Mouse (Mus musculus) MN1 (cell line): ENCODE measurements at regions not wholly inside any gene's neighbourhood (a gene's known extent, or its start where the extent isn't known, plus 50 kb on each side); places are given as distances from the start of the nearest gene placed in this dataset.

Experiments
- DNase-seq: peaks from one replicate; pipeline ENCODE4 v3.0.0-alpha.2; 2016; ENCODE audit warnings: low spot score

GRCm38 (mm10) chr16:93263141-93263815, 340.6 kb downstream of the Setd4 start:
- DNase-seq, result no peak

DNA sequence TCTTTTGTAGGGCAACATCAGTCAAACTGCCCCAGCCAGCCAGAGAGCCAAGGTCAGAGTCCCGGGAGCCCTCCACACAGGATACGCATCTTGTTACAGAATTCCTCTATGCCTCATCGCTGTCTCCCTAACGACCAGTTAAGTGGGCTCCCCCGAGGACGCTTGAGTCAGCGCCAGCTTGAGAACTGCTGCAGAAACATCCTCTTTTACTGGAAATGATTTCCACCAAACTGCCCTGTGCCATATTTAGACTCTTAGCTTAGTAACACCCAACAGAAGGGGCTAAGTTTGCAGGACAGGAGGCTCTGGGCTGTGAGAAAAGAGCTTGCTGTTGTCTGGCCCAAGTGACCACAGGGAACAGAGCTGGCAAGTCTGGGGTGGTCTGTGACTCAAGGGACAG, 357.0 kb downstream of the Setd4 start:
- no peak for DNase-seq

- no peak for DNase-seq
Measured at GRCm38 (mm10) chr16:93245738-93246137, 358.1 kb downstream of the Setd4 start.

GRCm38 (mm10) chr16:93238898-93239297, 365.0 kb downstream of the Setd4 start:
- DNase-seq, result no peak

GRCm38 (mm10) chr16:93238326-93238725, 365.5 kb downstream of the Setd4 start:
- DNase-seq, result no peak

GRCm38 (mm10) chr16:93225644-93226043, 378.2 kb downstream of the Setd4 start:
- DNase-seq, result no peak

- DNase-seq, result no peak
Measured at GRCm38 (mm10) chr16:93225196-93225595, 378.7 kb downstream of the Setd4 start.

DNA sequence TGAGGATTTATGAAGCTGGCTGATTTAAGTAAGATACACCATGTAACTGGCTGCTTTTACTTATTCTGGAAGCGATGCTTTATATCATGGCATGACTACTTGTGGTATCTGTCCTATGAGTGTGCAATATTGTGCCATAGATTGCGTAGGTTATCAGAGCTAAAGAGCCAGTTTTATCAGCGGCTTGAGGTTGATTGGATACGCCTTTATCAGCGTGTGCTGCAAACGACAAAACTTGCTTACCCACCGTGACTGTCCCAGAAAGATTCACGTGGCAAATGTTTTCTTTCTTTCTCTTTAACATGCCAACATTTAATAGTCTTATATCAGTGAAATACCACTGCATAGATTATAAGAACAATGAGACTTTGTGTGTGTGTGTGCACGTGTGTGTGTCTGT, 384.1 kb downstream of the Setd4 start:
- DNase-seq, result no peak

DNA sequence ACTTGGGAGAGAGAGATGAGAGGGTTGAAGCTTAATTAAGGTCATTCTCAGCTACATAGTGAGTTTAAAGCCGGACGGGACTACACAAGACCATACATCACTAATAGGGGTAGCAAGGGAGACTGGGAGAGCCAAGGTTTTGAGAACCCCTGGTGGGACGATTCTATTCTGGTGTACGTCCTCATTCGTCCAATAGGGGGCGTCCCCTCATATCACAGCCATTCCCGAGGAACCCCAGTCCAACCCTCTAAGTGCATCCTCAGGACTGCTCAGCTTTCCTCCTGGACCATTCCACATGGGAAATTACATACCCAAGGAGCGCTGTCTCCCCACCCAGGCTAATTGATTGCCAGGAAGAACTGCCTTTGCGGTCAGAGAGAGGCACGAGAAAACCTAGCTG, 385.5 kb downstream of the Setd4 start:
- no peak for DNase-seq

DNA sequence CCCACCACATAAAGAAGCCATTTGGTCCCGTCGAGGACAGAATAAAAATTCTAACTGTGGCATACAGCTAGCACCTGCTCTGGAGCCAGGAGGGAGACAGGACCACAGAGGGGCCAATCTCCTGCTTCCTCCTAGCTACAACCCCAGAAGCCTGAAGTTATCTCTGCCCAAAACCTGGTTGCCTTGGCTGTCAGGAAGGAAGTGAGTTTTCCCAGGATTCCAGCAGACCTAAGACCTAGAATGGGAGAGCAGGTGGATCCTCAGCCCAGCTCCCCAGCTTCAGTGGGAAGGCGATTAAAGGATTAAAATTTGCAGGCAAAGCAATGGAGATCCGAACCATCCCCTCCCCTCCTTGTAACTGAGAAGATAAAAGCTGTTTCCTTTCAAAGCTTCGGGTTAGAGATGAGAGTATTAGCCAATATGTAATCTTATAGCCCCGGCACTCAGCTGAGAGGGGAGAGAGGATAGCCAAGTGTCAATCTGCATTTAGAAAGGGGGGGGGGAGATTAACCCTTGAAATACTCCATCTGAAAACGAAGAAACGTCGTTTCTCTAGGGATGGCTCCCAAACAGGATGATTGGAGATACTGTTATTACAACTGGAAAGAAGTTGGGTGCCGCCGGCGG, 386.1 kb downstream of the Setd4 start:
- no peak for DNase-seq

DNA sequence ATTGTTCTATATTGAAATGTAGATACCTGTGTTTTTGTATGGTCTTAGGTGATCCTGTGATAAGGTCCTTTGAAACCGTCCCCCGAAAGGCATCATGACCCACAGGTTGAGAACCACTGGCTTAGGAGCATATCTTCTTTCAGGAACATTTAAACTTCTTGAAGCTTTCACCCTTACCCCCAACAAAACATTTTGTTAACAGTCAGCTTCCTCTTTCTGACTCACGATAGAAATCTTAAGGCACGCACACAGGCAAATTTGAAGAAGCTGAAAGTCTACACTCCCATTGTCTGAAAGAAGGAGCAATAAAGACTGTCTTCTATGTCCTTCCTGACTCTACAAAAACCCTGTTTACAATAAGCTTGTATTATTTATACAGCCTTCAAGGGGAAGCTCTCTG, 388.2 kb downstream of the Setd4 start:
- DNase-seq, result no peak

DNA sequence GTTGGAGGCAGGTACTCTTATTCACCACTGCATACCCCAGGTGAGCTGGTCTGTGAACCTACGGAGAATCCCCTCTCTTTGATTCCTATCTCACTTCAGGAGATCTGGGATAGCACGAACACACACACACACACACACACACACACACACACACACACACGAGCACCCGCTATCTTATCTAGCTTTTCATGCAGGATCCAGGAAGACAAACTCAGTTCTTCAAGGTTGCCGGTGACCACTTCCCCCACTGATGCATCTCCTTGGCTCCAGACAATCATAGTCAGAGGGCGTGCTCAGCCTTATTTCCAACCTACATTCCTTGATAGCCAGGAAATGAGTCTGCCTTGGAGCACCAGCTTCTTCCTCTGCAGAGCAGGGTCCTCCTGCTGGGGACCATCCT, 387.7 kb upstream of the Runx1 start:
- DNase-seq, result no peak

GRCm38 (mm10) chr16:93207675-93208074, 381.7 kb upstream of the Runx1 start:
- no peak for DNase-seq

- no peak for DNase-seq
Measured at GRCm38 (mm10) chr16:93207217-93207616, 381.3 kb upstream of the Runx1 start.

DNA sequence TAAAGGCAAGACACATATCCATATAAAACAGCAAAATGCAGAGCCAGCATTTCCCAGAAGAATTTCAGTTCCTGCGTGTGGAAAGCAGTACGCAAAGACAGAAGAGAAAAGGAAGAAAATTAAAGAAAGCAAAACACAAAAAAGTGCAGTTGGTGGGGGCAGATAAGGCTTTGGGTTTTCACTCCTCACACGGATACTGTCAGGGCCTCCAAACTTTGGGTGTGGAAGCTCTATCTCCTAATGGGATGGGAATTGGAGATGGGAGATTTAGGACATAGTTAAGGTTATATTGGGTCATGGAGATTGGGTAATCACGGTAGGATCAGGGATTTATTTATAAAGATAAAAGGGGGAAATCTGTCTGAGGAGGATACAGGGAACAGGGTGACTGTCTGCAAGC, 380.4 kb upstream of the Runx1 start:
- no peak for DNase-seq

GRCm38 (mm10) chr16:93204601-93205000, 378.7 kb upstream of the Runx1 start:
- no peak for DNase-seq

- no peak for DNase-seq
Measured at GRCm38 (mm10) chr16:93202591-93202990, 376.6 kb upstream of the Runx1 start.

- DNase-seq, result no peak
Measured at GRCm38 (mm10) chr16:93197300-93197699, 371.4 kb upstream of the Runx1 start.

DNA sequence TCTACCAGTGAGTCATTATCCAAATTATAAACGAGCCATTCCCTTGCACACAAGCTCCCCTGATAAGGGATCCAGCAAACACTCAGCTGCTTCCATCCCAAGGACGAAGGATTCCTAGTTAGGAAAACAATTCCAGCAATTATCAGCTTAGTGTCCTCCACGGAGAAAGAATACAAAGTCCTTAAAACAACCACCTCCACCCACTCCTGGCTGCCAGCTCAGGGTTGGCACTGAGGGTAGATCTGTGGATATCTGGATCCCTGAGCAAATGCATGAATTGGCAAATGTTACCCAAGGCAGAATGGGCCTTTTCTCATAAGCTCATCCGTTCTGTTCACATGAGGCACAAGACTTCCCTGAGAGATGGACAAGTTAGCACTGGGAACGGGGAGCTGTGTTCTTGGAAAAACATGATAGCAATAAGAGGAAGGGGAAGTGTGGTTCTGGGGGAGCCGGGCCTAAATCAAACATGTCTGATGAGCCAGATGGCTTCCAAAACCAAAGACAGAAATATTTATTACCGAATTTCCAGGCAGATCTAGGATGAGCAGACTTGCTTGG, 368.1 kb upstream of the Runx1 start:
- no peak for DNase-seq

DNA sequence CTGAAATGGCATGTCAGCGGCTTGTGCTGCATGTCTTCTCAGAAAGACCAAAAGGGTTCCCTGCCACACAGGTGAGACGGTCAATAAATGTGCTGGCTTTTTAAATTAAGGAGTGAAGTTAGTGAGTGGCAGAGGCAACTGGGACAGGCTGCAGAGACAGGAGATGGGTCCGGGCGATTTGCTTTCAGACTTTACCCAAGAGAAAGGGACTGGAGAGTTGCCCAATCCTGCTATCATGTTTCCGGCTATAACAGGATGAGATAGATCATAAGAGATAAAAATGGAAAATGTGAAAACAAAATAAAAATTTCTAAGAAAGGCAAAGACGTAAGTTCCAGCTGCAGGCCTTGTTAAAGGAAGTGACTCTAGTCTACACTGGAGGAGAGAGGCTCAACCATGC, 367.3 kb upstream of the Runx1 start:
- DNase-seq, result no peak

- DNase-seq, result no peak
Measured at GRCm38 (mm10) chr16:93192651-93193173, 366.8 kb upstream of the Runx1 start.

DNA sequence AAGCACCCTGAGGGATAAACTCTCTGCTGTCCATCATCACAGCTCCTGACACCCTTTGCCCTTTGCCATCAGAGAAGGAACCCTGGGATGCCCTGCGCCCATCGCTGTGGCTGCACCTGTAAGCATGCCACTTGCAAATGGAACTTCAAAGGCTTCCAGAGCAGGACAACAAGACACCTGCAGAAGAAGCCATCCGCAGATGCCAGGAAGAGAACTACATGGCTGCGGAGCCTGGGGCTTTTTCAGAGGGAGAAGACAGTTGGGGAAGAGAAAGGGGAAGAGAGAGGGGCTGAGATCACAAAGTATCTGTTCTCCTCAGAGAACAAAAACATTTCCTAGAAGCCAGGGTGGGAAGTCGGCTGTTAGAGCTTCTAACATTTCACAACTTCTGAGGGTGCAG, 365.2 kb upstream of the Runx1 start:
- no peak for DNase-seq

DNA sequence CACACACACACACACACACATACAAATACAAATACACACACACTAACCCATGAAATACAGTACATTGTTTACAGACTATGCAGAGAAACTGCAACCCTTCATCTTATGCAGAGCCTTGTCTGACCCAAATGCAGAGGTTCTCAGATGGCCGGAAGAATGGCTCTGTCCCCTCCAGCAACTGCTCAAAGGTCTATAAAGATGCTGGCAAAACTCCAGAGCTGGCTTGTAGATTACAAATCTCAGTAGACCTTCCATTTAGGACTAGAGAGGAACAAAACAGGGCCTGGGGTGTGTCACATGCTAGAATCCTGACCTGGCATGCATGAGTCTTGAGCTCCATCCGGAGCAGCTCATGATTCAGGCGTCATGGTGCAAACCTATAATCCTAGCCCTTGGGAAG, 364.4 kb upstream of the Runx1 start:
- DNase-seq, result no peak

DNA sequence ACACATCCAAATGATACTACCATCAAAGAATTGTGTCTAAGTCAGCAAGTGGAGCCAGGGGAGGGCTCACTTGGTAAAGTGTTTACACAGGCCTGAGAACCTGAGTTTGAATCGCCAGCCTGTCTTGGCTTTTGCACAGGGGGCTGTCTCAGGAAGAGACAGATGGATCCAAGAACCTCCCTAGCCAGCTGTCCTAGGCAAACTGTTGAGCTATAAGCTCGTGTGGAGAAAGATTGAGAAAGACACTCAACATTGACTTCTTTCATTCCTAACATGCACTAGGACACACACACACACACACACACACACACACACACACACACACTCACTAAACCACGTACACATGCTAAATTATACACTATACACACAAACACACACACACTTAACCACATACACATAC, 363.9 kb upstream of the Runx1 start:
- DNase-seq, result no peak
